Mouse (Mus musculus) hindbrain, embryonic 11.5 days (tissue): ENCODE measurements at regions not wholly inside any gene's neighbourhood (a gene's known extent, or its start where the extent isn't known, plus 50 kb on each side); places are given as distances from the start of the nearest gene placed in this dataset.

Source experiments
- ATAC-seq: fragments of 200-750 bp; cut with Nextera tagmentation; 2 replicates; pipeline ENCODE4 v1.8.0; 2017; ENCODE audit warnings: mild to moderate bottlenecking, moderate TSS enrichment, moderate library complexity; ENCODE audit not compliant: low FRiP score
- DNase-seq: peaks from one replicate; pipeline ENCODE4 v3.0.0-alpha.2; 2015; ENCODE audit warnings: low spot score
- H3K27ac ChIP-seq: fragments of 300-500 bp; sonication (generic); 2 replicates; pipeline ENCODE4 v1.5.1; 2014; ENCODE audit warnings: mild to moderate bottlenecking, low read depth, low read length
- H3K27me3 ChIP-seq: fragments of 300-500 bp; sonication (generic); 2 replicates; pipeline ENCODE4 v1.6.1; 2014; ENCODE audit warnings: mild to moderate bottlenecking, low read length, moderate library complexity, mixed read lengths; ENCODE audit not compliant: control insufficient read depth, insufficient read depth
- H3K36me3 ChIP-seq: fragments of 300-500 bp; sonication (generic); 2 replicates; pipeline ENCODE4 v1.6.1; 2014; ENCODE audit warnings: mild to moderate bottlenecking, low read length, moderate library complexity, mixed read lengths; ENCODE audit not compliant: control insufficient read depth, insufficient read depth
- H3K4me1 ChIP-seq: fragments of 300-500 bp; sonication (generic); replicated peaks from 2 replicates; pipeline ENCODE4 v1.6.1; 2014; ENCODE audit warnings: low read length, mixed read lengths; ENCODE audit not compliant: control insufficient read depth, insufficient read depth
- H3K4me2 ChIP-seq: fragments of 300-500 bp; sonication (generic); replicated peaks from 2 replicates; pipeline ENCODE4 v1.6.1; 2014; ENCODE audit warnings: mild to moderate bottlenecking, low read depth, low read length
- H3K4me3 ChIP-seq: fragments of 300-500 bp; sonication (generic); 2 replicates; pipeline ENCODE4 v1.5.1; 2014; ENCODE audit warnings: low read depth, low read length
- H3K9ac ChIP-seq: fragments of 300-500 bp; sonication (generic); 2 replicates; pipeline ENCODE4 v1.6.1; 2014; ENCODE audit warnings: low read depth, low read length
- H3K9me3 ChIP-seq: fragments of 300-500 bp; sonication (generic); 2 replicates; pipeline ENCODE4 v1.6.1; 2016; ENCODE audit warnings: low read length; ENCODE audit not compliant: control insufficient read depth
- WGBS: fragments of 180-500 bp; shearing (Covaris S2); extraction: QIAGEN DNeasy Blood & Tissue Kit; methylation state at CpG from one replicate; pipeline ENCODE4 v1.1.7; 2014; 5-methylcytosine and 5-hydroxymethylcytosine counted together

- WGBS, result 61% methylated on average over 3 of the region's 3 CpGs
- Histone ChIP-seq H3K27me3 (no peaks in the 10 kb centered on the region), H3K9ac (no peak overlapping the region), H3K36me3 (no peaks in the 10 kb centered on the region), H3K9me3 (no peaks in the 10 kb centered on the region), H3K4me2 (no peak overlapping the region), H3K4me1 (no peaks in the 10 kb centered on the region), H3K4me3 (no peak overlapping the region), H3K27ac (no peak overlapping the region)
- no peak for ATAC-seq
- no peak for DNase-seq
These were observed 162.6 kb upstream of the Syndig1 start for GRCm38 (mm10) chr2:149666412-149666811.

GRCm38 (mm10) chr2:149671870-149672269 lies 157.1 kb upstream of the Syndig1 start:
- no peak overlapping the region for H3K4me2 ChIP-seq
- no peaks in the 10 kb centered on the region for H3K4me1 ChIP-seq
- H3K27ac ChIP-seq, result no peak overlapping the region
- WGBS, result 81% methylated on average over 1 of the region's 1 CpGs
- H3K9ac ChIP-seq, result no peak overlapping the region
- DNase-seq (no peak), ATAC-seq (no peak)
- no peak overlapping the region for H3K4me3 ChIP-seq
- H3K27me3 ChIP-seq, result no peaks in the 10 kb centered on the region
- H3K36me3 ChIP-seq, result no peaks in the 10 kb centered on the region
- H3K9me3 ChIP-seq, result no peaks in the 10 kb centered on the region

- no peak overlapping the region for H3K9ac ChIP-seq
- WGBS, result 85% methylated on average over 2 of the region's 2 CpGs
- H3K27me3 ChIP-seq, result no peaks in the 10 kb centered on the region
- no peaks in the 10 kb centered on the region for H3K36me3 ChIP-seq
- no peaks in the 10 kb centered on the region for H3K9me3 ChIP-seq
- ATAC-seq (no peak), DNase-seq (no peak)
- H3K4me1 ChIP-seq, result no peaks in the 10 kb centered on the region
- H3K27ac ChIP-seq, result no peak overlapping the region
- no peak overlapping the region for H3K4me3 ChIP-seq
- no peak overlapping the region for H3K4me2 ChIP-seq
These were observed 149.1 kb upstream of the Syndig1 start for GRCm38 (mm10) chr2:149679822-149680459.

- H3K4me1 ChIP-seq, result no peaks in the 10 kb centered on the region
- no peak overlapping the region for H3K27ac ChIP-seq
- DNase-seq, result no peak
- 85% methylated on average over 3 of the region's 3 CpGs for WGBS
- ATAC-seq, result no peak
- H3K36me3 ChIP-seq, result no peaks in the 10 kb centered on the region
- H3K9ac ChIP-seq, result no peak overlapping the region
- no peaks in the 10 kb centered on the region for H3K27me3 ChIP-seq
- no peaks in the 10 kb centered on the region for H3K9me3 ChIP-seq
- no peak overlapping the region for H3K4me2 ChIP-seq
- H3K4me3 ChIP-seq, result no peak overlapping the region
These were observed 106.7 kb upstream of the Syndig1 start for GRCm38 (mm10) chr2:149722342-149722741.

- Histone ChIP-seq H3K9ac (no peak overlapping the region), H3K4me1 (no peaks in the 10 kb centered on the region), H3K9me3 (no peaks in the 10 kb centered on the region), H3K27ac (no peak overlapping the region), H3K4me2 (no peak overlapping the region), H3K27me3 (no peaks in the 10 kb centered on the region), H3K4me3 (no peak overlapping the region), H3K36me3 (no peaks in the 10 kb centered on the region)
- peak; percentile 5 for DNase-seq
- peak; percentile 48; the same call in 1 of the 2 replicates for ATAC-seq
- WGBS, result 27% methylated on average over 7 of the region's 7 CpGs
These were observed 104.7 kb upstream of the Syndig1 start for GRCm38 (mm10) chr2:149724279-149724678.

- Histone ChIP-seq H3K36me3 (no peaks in the 10 kb centered on the region), H3K9ac (no peak overlapping the region), H3K27ac (no peak overlapping the region), H3K4me1 (no peaks in the 10 kb centered on the region), H3K9me3 (no peaks in the 10 kb centered on the region), H3K27me3 (no peaks in the 10 kb centered on the region), H3K4me2 (no peak overlapping the region), H3K4me3 (no peak overlapping the region)
- DNase-seq (no peak), ATAC-seq (0 out of 2 replicates have a peak, but pooled peaks have one; percentile 18)
- whole genome bisulfite sequencing, result 73% methylated on average over 3 of the region's 3 CpGs
These were observed 103.1 kb upstream of the Syndig1 start for GRCm38 (mm10) chr2:149725932-149726331.

GRCm38 (mm10) chr2:149737837-149738236 lies 91.2 kb upstream of the Syndig1 start:
- ATAC-seq (peak; percentile 46; the same call in 1 of the 2 replicates), DNase-seq (no peak)
- no peaks in the 10 kb centered on the region for H3K27me3 ChIP-seq
- H3K4me2 ChIP-seq, result no peak overlapping the region
- no peaks in the 10 kb centered on the region for H3K36me3 ChIP-seq
- no peak overlapping the region for H3K4me3 ChIP-seq
- no peak overlapping the region for H3K9ac ChIP-seq
- H3K9me3 ChIP-seq, result no peaks in the 10 kb centered on the region
- H3K4me1 ChIP-seq, result no peaks in the 10 kb centered on the region
- no peak overlapping the region for H3K27ac ChIP-seq
- 69% methylated on average over 2 of the region's 2 CpGs for WGBS

- WGBS, result 86% methylated on average over 2 of the region's 2 CpGs
- Histone ChIP-seq H3K4me3 (no peak overlapping the region), H3K27ac (no peak overlapping the region), H3K4me1 (no peaks in the 10 kb centered on the region), H3K27me3 (no peaks in the 10 kb centered on the region), H3K9ac (no peak overlapping the region), H3K4me2 (no peak overlapping the region), H3K9me3 (no peaks in the 10 kb centered on the region), H3K36me3 (no peaks in the 10 kb centered on the region)
- ATAC-seq (no peak), DNase-seq (no peak)
These were observed 89.1 kb upstream of the Syndig1 start for GRCm38 (mm10) chr2:149739886-149740285.

- Histone ChIP-seq H3K9ac (no peak overlapping the region), H3K4me1 (no peaks in the 10 kb centered on the region), H3K4me2 (no peak overlapping the region), H3K27me3 (no peaks in the 10 kb centered on the region), H3K27ac (no peak overlapping the region), H3K4me3 (no peak overlapping the region), H3K36me3 (no peaks in the 10 kb centered on the region), H3K9me3 (no peaks in the 10 kb centered on the region)
- DNase-seq, result no peak
- WGBS, result 93% methylated on average over 2 of the region's 2 CpGs
- no peak for ATAC-seq
These were observed 86.3 kb upstream of the Syndig1 start for GRCm38 (mm10) chr2:149742661-149743060.
